Mouse (Mus musculus) CH12.LX (cell line): Measurements from ENCODE around the gene Il11. TPM values are rescaled to one million over a fixed set of nuclear protein-coding genes. Genes with fewer than 3 reads are reported as not detected.

ENCODE experiments used
- DNase-seq: peaks from one replicate; pipeline ENCODE4 v3.0.0-alpha.2; 2013; ENCODE audit errors: extremely low read depth
- H3K27ac ChIP-seq: 2 replicates; pipeline ENCODE4 v1.5.1; 2012; ENCODE audit warnings: low read depth, mild to moderate bottlenecking, control low read depth, moderate library complexity; ENCODE audit not compliant: insufficient read depth
- H3K27me3 ChIP-seq: replicated peaks from 2 replicates; pipeline ENCODE3; 2012; ENCODE audit warnings: inconsistent platforms
- H3K36me3 ChIP-seq, 2 experiments: replicated peaks in 1 of 2; 2 replicates each; pipeline versions ENCODE3 to v1.6.1; 2012; ENCODE audit warnings: inconsistent platforms in 1 of 2, low read length in 1 of 2, mild to moderate bottlenecking in 1 of 2, mixed read lengths in 1 of 2, moderate library complexity in 1 of 2; ENCODE audit not compliant: control insufficient read depth in 1 of 2, insufficient read depth in 1 of 2
- H3K4me1 ChIP-seq, 2 experiments: 2 replicates each; pipeline ENCODE4 v1.6.1; 2012; ENCODE audit warnings: inconsistent platforms in 1 of 2, moderate library complexity in 1 of 2; ENCODE audit not compliant: insufficient read depth in 2 of 2, control insufficient read depth in 1 of 2
- H3K4me2 ChIP-seq: 2 replicates; pipeline ENCODE4 v1.6.1; 2012; ENCODE audit warnings: low read depth, mild to moderate bottlenecking, control low read depth; ENCODE audit not compliant: poor library complexity, insufficient read depth, severe bottlenecking
- H3K4me3 ChIP-seq, 3 experiments: fragments of 150-350 bp in 1 of 3; sonication (generic) in 1 of 3; replicated peaks in 1 of 3; 2 replicates each; pipeline versions ENCODE3 to v1.5.1; 2011 to 2012; ENCODE audit warnings: low read depth in 2 of 3, low read length in 2 of 3, mild to moderate bottlenecking in 2 of 3, moderate library complexity in 2 of 3, control low read depth in 1 of 3, improper control_type of control experiment in 1 of 3, inconsistent platforms in 1 of 3, mixed read lengths in 1 of 3; ENCODE audit not compliant: poor library complexity in 1 of 3
- H3K79me2 ChIP-seq: replicated peaks from 2 replicates; pipeline ENCODE4 v1.6.1; 2012; ENCODE audit warnings: mild to moderate bottlenecking, moderate library complexity; ENCODE audit not compliant: control insufficient read depth, poor library complexity, insufficient read depth, severe bottlenecking; ENCODE audit errors: extremely low read depth
- H3K9ac ChIP-seq: 2 replicates; pipeline ENCODE4 v1.6.1; 2012; ENCODE audit warnings: low read depth, mild to moderate bottlenecking, control low read depth, moderate library complexity; ENCODE audit not compliant: insufficient read depth
- H3K9me3 ChIP-seq: replicated peaks from 2 replicates; pipeline ENCODE3; 2012; ENCODE audit warnings: low read length, inconsistent platforms, mixed read lengths
- CHD2 ChIP-seq: IDR thresholded peaks from 2 replicates; pipeline ENCODE4 v1.6.1; 2011; ENCODE audit warnings: low read length, improper control_type of control experiment
- E2F4 ChIP-seq: IDR thresholded peaks from 2 replicates; pipeline ENCODE4 v1.6.1; 2011; ENCODE audit warnings: low read depth, low read length, improper control_type of control experiment; ENCODE audit not compliant: insufficient replicate concordance
- ELF1 ChIP-seq: IDR thresholded peaks from 2 replicates; pipeline ENCODE4 v1.6.1; 2014; ENCODE audit warnings: low read depth, mild to moderate bottlenecking, inconsistent platforms, low read length, improper control_type of control experiment
- GABPA ChIP-seq: IDR thresholded peaks from 2 replicates; pipeline ENCODE4 v1.6.1; 2012; ENCODE audit warnings: low read depth, low read length, improper control_type of control experiment, inconsistent platforms; ENCODE audit not compliant: insufficient replicate concordance
- IRF4 ChIP-seq: IDR thresholded peaks from 2 replicates; pipeline ENCODE4 v1.6.1; 2014; ENCODE audit warnings: low read depth, mild to moderate bottlenecking, inconsistent platforms, low read length, improper control_type of control experiment
- JUND ChIP-seq: conservative IDR thresholded peaks from 2 replicates; pipeline ENCODE4 v1.6.1; 2011; ENCODE audit warnings: low read depth, low read length, improper control_type of control experiment
- KAT2A ChIP-seq: IDR thresholded peaks from 2 replicates; pipeline ENCODE4 v1.6.1; 2012; ENCODE audit warnings: low read length, improper control_type of control experiment, inconsistent platforms; ENCODE audit not compliant: insufficient replicate concordance
- MAX ChIP-seq: IDR thresholded peaks from 2 replicates; pipeline ENCODE4 v1.6.1; 2011; ENCODE audit warnings: low read length, improper control_type of control experiment
- MAZ ChIP-seq: IDR thresholded peaks from 2 replicates; pipeline ENCODE4 v1.6.1; 2012; ENCODE audit warnings: low read depth, mild to moderate bottlenecking, inconsistent platforms, low read length, improper control_type of control experiment, moderate library complexity
- MEF2A ChIP-seq: IDR thresholded peaks from 2 replicates; pipeline ENCODE4 v1.6.1; 2014; ENCODE audit warnings: low read depth, mild to moderate bottlenecking, inconsistent platforms, low read length, improper control_type of control experiment, borderline replicate concordance
- MXI1 ChIP-seq: IDR thresholded peaks from 2 replicates; pipeline ENCODE4 v1.6.1; 2011; ENCODE audit warnings: mild to moderate bottlenecking, low read depth, low read length, improper control_type of control experiment
- MYC ChIP-seq: IDR thresholded peaks from 2 replicates; pipeline ENCODE4 v1.6.1; 2011; ENCODE audit warnings: low read depth, mild to moderate bottlenecking, improper control_type of control experiment, low read length
- NELFE ChIP-seq: IDR thresholded peaks from 2 replicates; pipeline ENCODE4 v1.6.1; 2011; ENCODE audit warnings: low read depth, low read length, improper control_type of control experiment
- NRF1 ChIP-seq: IDR thresholded peaks from 2 replicates; pipeline ENCODE4 v1.6.1; 2014; ENCODE audit warnings: low read depth, mild to moderate bottlenecking, inconsistent platforms, low read length, improper control_type of control experiment, moderate library complexity
- POLR2AphosphoS2 ChIP-seq: IDR thresholded peaks from 2 replicates; pipeline ENCODE4 v1.6.1; 2011; ENCODE audit warnings: low read depth, low read length, improper control_type of control experiment
- SMC3 ChIP-seq: IDR thresholded peaks from 2 replicates; pipeline ENCODE4 v1.6.1; 2011; ENCODE audit warnings: low read depth, low read length, improper control_type of control experiment
- TCF12 ChIP-seq: IDR thresholded peaks from 2 replicates; pipeline ENCODE4 v1.6.1; 2014; ENCODE audit warnings: low read depth, mild to moderate bottlenecking, inconsistent platforms, low read length, improper control_type of control experiment
- UBTF ChIP-seq: IDR thresholded peaks from 2 replicates; pipeline ENCODE4 v1.6.1; 2012; ENCODE audit warnings: low read depth, mild to moderate bottlenecking, inconsistent platforms, low read length, improper control_type of control experiment, moderate library complexity
- USF1 ChIP-seq: IDR thresholded peaks from 2 replicates; pipeline ENCODE4 v1.6.1; 2014; ENCODE audit warnings: low read depth, mild to moderate bottlenecking, inconsistent platforms, low read length, improper control_type of control experiment
- dilution Hi-C: fragments of 300-500 bp; cut with MboI; formaldehyde crosslinking; loops from 2 replicates; pipeline ENCODE4 v1.14.3; 2020; ENCODE audit warnings: low sequenced_read_pairs; ENCODE audit not compliant: extremely low pct_unique_long_range_greater_than_20kb, extremely low pct_ligation_motif_present
- in situ Hi-C: fragments of 300-500 bp; cut with MboI; formaldehyde crosslinking; loops from 3 replicates; pipeline ENCODE4 v1.14.3; 2019; ENCODE audit warnings: low sequenced_read_pairs, low pct_ligation_motif_present, low pct_unique_long_range_greater_than_20kb, mixed read lengths
- polyA plus RNA-seq: library from polyadenylated mRNA; unstranded; fragments of >175 nt; gene quantifications from 2 replicates; pipeline ENCODE4 v1.2.1, GENCODE M21; 2012; ENCODE audit warnings: low read depth; ENCODE audit not compliant: insufficient read length
- total RNA-seq, 2 experiments: library from RNA; depleted of rRNA; stranded (reverse); fragments of 300-350 nt in 1 of 2; fragments of >200 nt in 1 of 2; gene quantifications; 2 replicates each; pipeline ENCODE4 v1.2.3; 2012 to 2014

Gene Il11
- total and polyA plus RNA-seq, 3 experiments = 0.17 TPM; not detected in 2

DNA sequence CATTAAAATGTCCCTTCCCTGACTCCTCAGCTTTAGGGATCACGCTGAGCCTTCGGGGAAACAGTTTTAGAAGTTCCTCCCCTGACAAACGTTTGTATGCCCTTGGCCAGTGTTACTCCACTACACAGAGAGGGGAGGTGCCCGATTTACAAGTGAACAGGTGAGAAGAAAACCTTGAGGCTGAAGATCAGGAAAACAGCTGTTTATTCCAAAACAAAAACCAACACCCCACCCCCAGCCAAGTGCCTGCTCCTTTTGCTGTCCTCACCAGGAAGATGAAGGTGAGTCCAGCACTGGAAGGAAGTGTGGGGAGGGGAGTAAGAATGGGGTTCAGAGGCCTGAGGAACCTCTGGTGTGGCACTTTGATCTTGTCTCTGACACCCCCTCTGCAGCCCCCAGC lies 42.7 kb upstream of the Il11 start:
- no peak overlapping the region for H3K4me3 ChIP-seq
- no peak overlapping the region for H3K27ac ChIP-seq
- DNase-seq = no peak
- in situ Hi-C loops = no loop called here
- no peaks in the 10 kb centered on the region for H3K36me3 ChIP-seq
- no peaks in the 10 kb centered on the region for H3K79me2 ChIP-seq
- no peaks in the 10 kb centered on the region for H3K9me3 ChIP-seq
- H3K4me1 ChIP-seq = peaks cover 0 to 7% of the 10 kb centered on the region in 2 experiments; a peak in 2 of 4 replicates
- H3K4me2 ChIP-seq = no peak overlapping the region
- dilution Hi-C loops = no loop called here
- H3K27me3 ChIP-seq = peaks cover 48% of the 10 kb centered on the region
- TF ChIP-seq MAX (no peak), E2F4 (no peak), MAZ (no peak), KAT2A (no peak), MXI1 (no peak), POLR2AphosphoS2 (no peak), CHD2 (no peak), MEF2A (no peak), SMC3 (no peak), NRF1 (no peak), TCF12 (no peak), ELF1 (no peak)
- no peak overlapping the region for H3K9ac ChIP-seq

DNA sequence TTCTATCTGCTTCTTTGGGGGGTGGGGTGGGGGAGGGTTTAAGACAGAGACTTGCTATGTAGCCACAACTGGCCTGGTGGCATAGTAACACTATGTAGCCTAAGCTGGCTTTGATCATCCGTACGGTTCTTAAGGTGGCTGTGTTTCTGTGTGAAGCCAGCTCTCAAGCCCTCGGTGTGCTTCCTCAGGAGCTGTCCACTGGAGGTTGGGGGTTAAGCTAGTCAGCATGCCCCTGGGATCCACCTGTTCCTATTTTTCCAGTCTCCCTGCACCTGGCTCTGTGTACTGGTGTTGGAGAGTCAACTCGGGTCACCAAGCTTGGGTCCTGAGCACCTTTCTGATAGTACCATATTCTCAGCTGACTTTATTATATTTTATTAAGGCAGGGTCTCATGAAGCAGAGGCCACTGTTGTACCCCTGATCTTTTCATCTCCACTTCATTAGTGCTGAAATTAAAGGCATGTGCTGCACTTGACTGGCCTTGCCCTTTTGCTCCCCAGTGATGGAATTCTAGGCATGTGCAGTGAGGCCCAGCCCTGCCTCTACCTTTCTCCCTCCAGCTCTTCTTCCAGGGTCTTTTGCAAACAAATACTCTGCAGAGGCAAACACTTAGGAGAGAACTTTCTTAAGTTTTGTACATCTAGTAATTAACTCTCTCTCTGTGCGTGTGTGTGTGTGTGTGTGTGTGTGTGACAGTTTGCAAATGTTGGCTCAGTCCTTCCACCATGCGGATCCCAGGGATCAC lies 39.7 kb upstream of the Il11 start:
- Histone ChIP-seq H3K4me1 (peaks cover 0 to 7% of the 10 kb centered on the region in 2 experiments; a peak in 2 of 4 replicates), H3K36me3 (no peaks in the 10 kb centered on the region), H3K27me3 (peaks cover 19% of the 10 kb centered on the region), H3K27ac (no peak overlapping the region), H3K4me3 (no peak overlapping the region), H3K9me3 (no peaks in the 10 kb centered on the region), H3K79me2 (no peaks in the 10 kb centered on the region), H3K9ac (no peak overlapping the region), H3K4me2 (no peak overlapping the region)
- TF ChIP-seq MEF2A = no peak
- TF ChIP-seq MAX = no peak
- dilution Hi-C loops (no loop called here), in situ Hi-C loops (no loop called here)
- DNase-seq = no peak

DNA sequence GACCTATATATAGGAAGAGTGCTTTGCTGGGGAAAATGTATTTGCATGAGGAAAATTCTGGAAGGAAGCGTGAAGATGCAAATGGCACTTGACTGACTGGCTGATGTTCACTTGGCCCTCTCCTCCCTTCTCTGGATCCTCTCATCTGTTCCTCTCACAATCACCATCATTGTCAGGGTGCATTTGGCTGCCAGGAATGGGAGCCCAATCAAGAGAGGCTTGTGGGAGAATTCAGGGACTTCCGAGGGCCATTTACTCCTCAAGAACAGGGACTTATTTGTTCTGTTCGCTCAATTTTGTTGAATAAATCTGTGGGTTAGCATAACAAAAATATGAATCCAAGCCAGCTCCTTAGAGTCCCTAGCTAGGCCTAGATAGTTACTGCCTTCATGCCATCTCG lies 39.0 kb upstream of the Il11 start:
- H3K9me3 ChIP-seq = no peaks in the 10 kb centered on the region
- no peak for DNase-seq
- no peak overlapping the region for H3K4me2 ChIP-seq
- no peak overlapping the region for H3K9ac ChIP-seq
- no peak overlapping the region for H3K27ac ChIP-seq
- H3K4me3 ChIP-seq = no peak overlapping the region
- no peaks in the 10 kb centered on the region for H3K36me3 ChIP-seq
- peaks cover 0 to 7% of the 10 kb centered on the region in 2 experiments; a peak in 2 of 4 replicates for H3K4me1 ChIP-seq
- peaks cover 13% of the 10 kb centered on the region for H3K27me3 ChIP-seq
- H3K79me2 ChIP-seq = no peaks in the 10 kb centered on the region
- no peak for TF ChIP-seq IRF4
- TF ChIP-seq JUND = no peak
- no peak for TF ChIP-seq SMC3
- TF ChIP-seq MYC = no peak
- no peak for TF ChIP-seq NELFE
- no peak for TF ChIP-seq USF1
- no peak for TF ChIP-seq UBTF
- no peak for TF ChIP-seq MEF2A
- no peak for TF ChIP-seq GABPA
- dilution Hi-C loops (no loop called here), in situ Hi-C loops (no loop called here)
